Mouse (Mus musculus) stomach, postnatal 0 days (tissue): ENCODE measurements around the gene Depdc1b. TPM values are rescaled to one million over a fixed set of nuclear protein-coding genes. Genes with fewer than 3 reads are reported as not detected.

Source experiments
- ATAC-seq: fragments of 200-750 bp; cut with Nextera tagmentation; 2 replicates; pipeline ENCODE4 v1.8.0; 2017; ENCODE audit not compliant: low FRiP score, low TSS enrichment
- DNase-seq: peaks from one replicate; pipeline ENCODE4 v3.0.0-alpha.2; 2016; ENCODE audit warnings: low spot score
- H3K27ac ChIP-seq: fragments of 300-500 bp; sonication (generic); replicated peaks from 2 replicates; pipeline ENCODE4 v1.5.1; 2014; ENCODE audit warnings: mild to moderate bottlenecking, control low read depth
- H3K27me3 ChIP-seq: fragments of 300-500 bp; sonication (generic); 2 replicates; pipeline ENCODE4 v1.6.1; 2014; ENCODE audit warnings: low read length; ENCODE audit not compliant: control insufficient read depth, insufficient read depth
- H3K36me3 ChIP-seq: fragments of 300-500 bp; sonication (generic); 2 replicates; pipeline ENCODE4 v1.6.1; 2014; ENCODE audit warnings: low read length, mixed read lengths; ENCODE audit not compliant: control insufficient read depth, insufficient read depth
- H3K4me1 ChIP-seq: fragments of 300-500 bp; sonication (generic); replicated peaks from 2 replicates; pipeline ENCODE4 v1.6.1; 2014; ENCODE audit warnings: antibody characterized with exemption; ENCODE audit not compliant: control insufficient read depth, insufficient read depth
- H3K4me2 ChIP-seq: fragments of 300-500 bp; sonication (generic); replicated peaks from 2 replicates; pipeline ENCODE4 v1.6.1; 2014; ENCODE audit warnings: low read depth, mild to moderate bottlenecking, control low read depth, moderate library complexity
- H3K4me3 ChIP-seq: fragments of 300-500 bp; sonication (generic); 2 replicates; pipeline ENCODE4 v1.5.1; 2014; ENCODE audit warnings: low read depth, low read length, control low read depth
- H3K9ac ChIP-seq: fragments of 300-500 bp; sonication (generic); 2 replicates; pipeline ENCODE4 v1.6.1; 2014; ENCODE audit warnings: mild to moderate bottlenecking, low read length, control low read depth, mixed read lengths
- H3K9me3 ChIP-seq: fragments of 300-500 bp; sonication (generic); 2 replicates; pipeline ENCODE4 v1.6.1; 2016; ENCODE audit warnings: low read length; ENCODE audit not compliant: control insufficient read depth
- CTCF ChIP-seq: IDR thresholded peaks from 2 replicates; pipeline ENCODE4 v1.5.1; 2016; ENCODE audit warnings: antibody characterized with exemption, low read depth, mild to moderate bottlenecking, moderate library complexity
- EP300 ChIP-seq: optimal IDR thresholded peaks from 2 replicates; pipeline ENCODE3; 2016; ENCODE audit warnings: antibody characterized with exemption
- WGBS: fragments of 180-500 bp; shearing (Covaris S2); extraction: QIAGEN DNeasy Blood & Tissue Kit; methylation state at CpG from one replicate; pipeline ENCODE4 v1.1.7; 2014; 5-methylcytosine and 5-hydroxymethylcytosine counted together
- polyA plus RNA-seq: library from polyadenylated mRNA; unstranded; fragments of >200 nt; fragmentation: Nextera tagmentation; extraction: Ambion mirVana; gene quantifications from 2 replicates; pipeline ENCODE4 v1.2.1, GENCODE M21; 2015

Depdc1b gene
- polyA plus RNA-seq, 1 experiment from 2014 or later = 1.2 TPM

DNA sequence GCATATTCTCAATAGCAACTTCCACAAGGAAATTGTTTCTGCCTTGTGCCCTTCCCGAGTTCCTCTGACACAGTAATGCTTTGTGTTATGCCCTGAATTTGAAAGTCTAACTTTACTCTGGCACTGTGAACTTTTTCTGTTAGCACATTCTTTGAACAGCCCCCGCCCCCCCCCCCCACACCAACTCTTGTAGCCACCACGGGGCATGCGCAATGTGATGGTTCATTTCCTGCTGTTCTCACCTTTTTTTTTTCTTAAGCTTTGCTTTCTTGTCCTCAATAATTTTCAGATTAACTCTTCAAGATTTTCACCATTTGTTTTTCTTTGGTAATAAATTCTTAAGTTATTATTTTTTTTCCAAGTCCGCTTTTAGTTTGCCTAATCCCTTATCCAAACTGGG lies 42.7 kb upstream of the Depdc1b start:
- Histone ChIP-seq H3K4me3 (no peak overlapping the region), H3K27ac (no peak overlapping the region), H3K9ac (no peak overlapping the region), H3K4me1 (no peaks in the 10 kb centered on the region), H3K9me3 (no peaks in the 10 kb centered on the region), H3K36me3 (no peaks in the 10 kb centered on the region), H3K27me3 (no peaks in the 10 kb centered on the region), H3K4me2 (no peak overlapping the region)
- 52% methylated on average over 5 of the region's 5 CpGs for WGBS
- TF ChIP-seq CTCF = no peak
- ATAC-seq (no peak), DNase-seq (no peak)

DNA sequence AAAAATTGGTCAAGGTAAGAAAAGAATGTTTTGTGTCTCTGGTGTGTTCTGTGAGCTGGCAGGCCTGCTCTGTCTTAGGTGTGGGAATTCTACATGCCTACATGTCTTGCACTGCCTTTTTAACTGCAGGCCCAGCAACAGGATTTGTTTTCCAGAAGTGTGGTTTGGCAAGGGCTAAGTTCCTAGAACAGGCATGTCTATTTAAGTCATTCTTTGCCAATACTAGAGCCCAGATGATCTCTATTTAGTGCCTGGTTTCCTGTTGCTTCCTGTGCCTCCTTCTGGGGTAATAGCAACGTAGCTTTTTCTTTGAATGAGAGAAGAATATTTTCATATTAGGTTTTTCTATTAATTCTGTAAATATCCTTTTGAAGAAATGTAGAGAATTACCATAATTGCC lies 39.6 kb upstream of the Depdc1b start:
- TF ChIP-seq CTCF (no peak), EP300 (no peak)
- no peaks in the 10 kb centered on the region for H3K27me3 ChIP-seq
- ATAC-seq (no peak), DNase-seq (no peak)
- no peaks in the 10 kb centered on the region for H3K9me3 ChIP-seq
- H3K4me2 ChIP-seq = no peak overlapping the region
- no peaks in the 10 kb centered on the region for H3K4me1 ChIP-seq
- no peak overlapping the region for H3K9ac ChIP-seq
- no peak overlapping the region for H3K4me3 ChIP-seq
- 43% methylated on average over 1 of the region's 1 CpGs for WGBS
- no peak overlapping the region for H3K27ac ChIP-seq
- no peaks in the 10 kb centered on the region for H3K36me3 ChIP-seq

DNA sequence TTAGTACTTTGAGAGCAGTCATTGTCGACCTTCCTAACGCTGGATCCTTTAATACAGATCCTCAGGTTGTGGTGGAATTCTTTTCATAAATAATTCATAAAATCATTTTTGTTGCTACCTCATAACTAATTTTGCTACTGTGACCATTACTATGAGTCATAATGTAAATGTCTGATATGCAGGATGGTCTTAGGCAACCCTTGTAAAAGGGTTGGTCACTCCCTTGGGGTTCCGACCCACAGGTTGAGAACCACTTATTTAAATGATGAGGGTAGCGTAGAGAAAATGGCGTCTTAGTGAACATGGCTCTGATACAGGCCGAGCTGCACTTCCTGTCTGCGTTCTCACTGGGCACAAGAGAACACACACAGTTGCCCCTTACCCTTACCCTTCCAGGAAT lies 38.8 kb upstream of the Depdc1b start:
- Histone ChIP-seq H3K9me3 (no peaks in the 10 kb centered on the region), H3K27ac (no peak overlapping the region), H3K4me3 (no peak overlapping the region), H3K27me3 (no peaks in the 10 kb centered on the region), H3K36me3 (no peaks in the 10 kb centered on the region), H3K4me1 (no peaks in the 10 kb centered on the region), H3K9ac (no peak overlapping the region), H3K4me2 (no peak overlapping the region)
- DNase-seq (no peak), ATAC-seq (no peak)
- 91% methylated on average over 7 of the region's 7 CpGs for WGBS
- TF ChIP-seq CTCF = no peak
- TF ChIP-seq EP300 = no peak

DNA sequence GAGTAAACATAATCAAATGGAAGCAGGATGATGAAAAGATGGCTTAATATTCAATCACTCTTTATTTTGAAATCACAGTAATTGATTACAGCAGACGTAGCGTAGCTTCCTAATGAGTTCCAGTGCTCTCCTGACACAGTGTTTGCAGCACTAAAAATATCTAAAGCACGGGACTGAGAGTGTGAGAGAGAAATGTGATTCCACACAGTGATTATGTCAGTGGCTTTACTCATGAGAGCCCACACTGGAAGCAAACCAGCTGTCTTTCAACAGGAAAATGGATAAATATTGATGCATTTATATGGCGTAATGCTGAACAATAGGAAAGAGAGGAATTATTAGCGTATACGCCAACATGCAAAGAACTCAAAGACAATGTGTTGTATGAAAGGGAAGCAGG lies 37.5 kb upstream of the Depdc1b start:
- WGBS = 52% methylated on average over 6 of the region's 6 CpGs
- ATAC-seq = no peak
- no peak for DNase-seq
- Histone ChIP-seq H3K4me1 (no peaks in the 10 kb centered on the region), H3K27me3 (no peaks in the 10 kb centered on the region), H3K27ac (no peak overlapping the region), H3K36me3 (no peaks in the 10 kb centered on the region), H3K4me3 (no peak overlapping the region), H3K9me3 (no peaks in the 10 kb centered on the region), H3K9ac (no peak overlapping the region), H3K4me2 (no peak overlapping the region)
- TF ChIP-seq CTCF = no peak

DNA sequence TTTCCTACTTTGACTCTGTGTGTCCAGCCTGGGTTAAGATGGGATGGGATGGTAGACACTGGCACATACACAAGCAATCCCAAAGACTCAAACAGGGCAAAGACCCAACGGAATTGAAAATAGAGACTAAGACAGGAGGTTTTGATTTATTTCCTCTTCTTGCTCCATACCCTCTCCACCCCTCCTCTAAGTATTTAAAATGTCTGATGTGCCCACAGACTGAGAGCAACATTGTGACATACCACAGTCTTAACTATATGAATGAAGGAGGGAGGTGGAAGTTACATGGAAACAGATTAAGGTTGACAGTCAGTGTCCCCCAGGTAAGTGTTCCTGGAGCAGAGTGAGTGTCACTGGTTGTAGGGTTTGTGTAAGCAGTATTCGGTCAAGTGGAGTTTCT lies 31.8 kb upstream of the Depdc1b start:
- Histone ChIP-seq H3K27ac (no peak overlapping the region), H3K36me3 (no peaks in the 10 kb centered on the region), H3K27me3 (no peaks in the 10 kb centered on the region), H3K4me2 (no peak overlapping the region), H3K4me3 (no peak overlapping the region), H3K4me1 (no peaks in the 10 kb centered on the region), H3K9ac (no peak overlapping the region), H3K9me3 (no peaks in the 10 kb centered on the region)
- TF ChIP-seq EP300 (no peak), CTCF (no peak)
- ATAC-seq (no peak), DNase-seq (no peak)
- whole genome bisulfite sequencing = 88% methylated on average over 2 of the region's 2 CpGs

DNA sequence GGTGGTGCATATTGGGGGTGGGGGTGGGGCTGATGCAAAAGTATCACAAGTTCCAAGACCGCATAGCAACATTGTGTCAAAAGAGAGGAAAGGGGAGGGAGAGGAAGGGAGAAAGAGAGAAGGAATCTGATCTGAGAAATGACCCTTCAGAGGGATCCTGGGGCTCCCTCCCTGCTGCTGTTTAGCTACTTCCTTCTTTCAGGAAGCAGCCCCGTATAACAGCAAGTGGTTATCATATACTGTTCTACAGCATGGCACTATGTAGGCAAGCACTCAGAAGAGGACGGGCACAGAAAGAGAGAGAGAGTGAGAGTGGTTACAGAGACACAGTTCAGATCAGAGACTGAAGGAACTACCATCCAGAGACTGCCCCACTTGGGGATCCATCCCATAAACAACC lies 28.2 kb upstream of the Depdc1b start:
- no peak for TF ChIP-seq CTCF
- H3K9ac ChIP-seq = no peak overlapping the region

More for the DNA sequence above, 28.2 kb upstream of the Depdc1b start:
- Histone ChIP-seq H3K27me3 (no peaks in the 10 kb centered on the region), H3K36me3 (no peaks in the 10 kb centered on the region), H3K4me1 (no peaks in the 10 kb centered on the region), H3K4me2 (no peak overlapping the region), H3K9me3 (no peaks in the 10 kb centered on the region), H3K4me3 (no peak overlapping the region), H3K27ac (no peak overlapping the region)
- DNase-seq (no peak), ATAC-seq (no peak)
- WGBS = 66% methylated on average over 3 of the region's 3 CpGs
